Mouse (Mus musculus) heart, adult 8-10 months (tissue): ENCODE results near the gene Cox15. TPM values are rescaled to one million over a fixed set of nuclear protein-coding genes. Genes with fewer than 3 reads are reported as not detected.
A peak's percentile ranks its signal among the peaks of the same experiment; 100 is the strongest.

Source experiments
- DNase-seq: peaks from one replicate; pipeline ENCODE4 v3.0.0; 2022; ENCODE audit warnings: low spot score
- total RNA-seq, 4 experiments: library from RNA; stranded (reverse); gene quantifications; 2 replicates each; pipeline ENCODE4 v1.2.4; 2022

The Cox15 gene
- total RNA-seq, 4 experiments from 2014 or later: 23.7 to 26.4 (median 25.1) TPM

GRCm38 (mm10) chr19:43761543-43762256 is 8.9 kb upstream of the Cox15 start:
- DNase-seq: no peak

GRCm38 (mm10) chr19:43760504-43760903 is 7.7 kb upstream of the Cox15 start:
- peak; percentile 57 for DNase-seq

- DNase-seq: no peak
Measured at GRCm38 (mm10) chr19:43754872-43755271, 2.1 kb upstream of the Cox15 start.

GRCm38 (mm10) chr19:43754237-43754636 is 1.4 kb upstream of the Cox15 start:
- no peak for DNase-seq

- peak; percentile 88 for DNase-seq
Measured at GRCm38 (mm10) chr19:43753226-43753835, 531 bp upstream of the Cox15 start.

- no peak for DNase-seq
Measured at GRCm38 (mm10) chr19:43750008-43750407, 2.8 kb downstream of the Cox15 start.

- no peak for DNase-seq
Measured at GRCm38 (mm10) chr19:43747877-43748276, 4.9 kb downstream of the Cox15 start.

GRCm38 (mm10) chr19:43745740-43746139 is 7.1 kb downstream of the Cox15 start:
- DNase-seq: no peak

- DNase-seq: no peak
Measured at GRCm38 (mm10) chr19:43743401-43743800, 9.4 kb downstream of the Cox15 start.

GRCm38 (mm10) chr19:43738409-43738808 is 14.4 kb downstream of the Cox15 start:
- DNase-seq: no peak

GRCm38 (mm10) chr19:43731157-43731556 is 21.6 kb downstream of the Cox15 start:
- DNase-seq: no peak

GRCm38 (mm10) chr19:43730037-43730428 is 22.8 kb downstream of the Cox15 start:
- no peak for DNase-seq

- DNase-seq: no peak
Measured at GRCm38 (mm10) chr19:43729296-43730036, 23.3 kb downstream of the Cox15 start.

GRCm38 (mm10) chr19:43726510-43727146 is 26.2 kb downstream of the Cox15 start:
- no peak for DNase-seq

- no peak for DNase-seq
Measured at GRCm38 (mm10) chr19:43724821-43725220, 28.0 kb downstream of the Cox15 start.

GRCm38 (mm10) chr19:43724194-43724593 is 28.6 kb downstream of the Cox15 start:
- DNase-seq: no peak

- DNase-seq: no peak
Measured at GRCm38 (mm10) chr19:43723501-43723900, 29.3 kb downstream of the Cox15 start.

- no peak for DNase-seq
Measured at GRCm38 (mm10) chr19:43722891-43723290, 29.9 kb downstream of the Cox15 start.

- no peak for DNase-seq
Measured at GRCm38 (mm10) chr19:43720061-43720460, 32.7 kb downstream of the Cox15 start.

GRCm38 (mm10) chr19:43711971-43712370 is 40.8 kb downstream of the Cox15 start:
- no peak for DNase-seq

GRCm38 (mm10) chr19:43711159-43711916 is 41.5 kb downstream of the Cox15 start:
- DNase-seq: no peak
